ENCODE assay signal across 9 mouse cellular contexts in genomic region chr10:39522857-39523614, GRCm38 (mm10).
DNase-seq lines count a peak whose midpoint lies in the region; ATAC-seq lines count a peak whose summit lies in the region.
"Had no signal": no experiment of that assay in that cellular context is flagged by ENCODE, and none has a peak within 500 bp of the region (broad histone marks: within the 10 kb centered on the region; RNA-seq: fewer than 3 reads in every experiment).

No protein-coding gene starts in this region.

- peak overlapping the region; percentile 61 for H3K27ac ChIP-seq in neural tube, embryonic 13.5 days (replicated peaks)
- H3K27ac ChIP-seq in limb, embryonic 12.5 days, result peak overlapping the region; percentile 42
- H3K27ac ChIP-seq in neural tube, embryonic 15.5 days (replicated peaks), result peak overlapping the region; percentile 52
- H3K27ac ChIP-seq: intestine, embryonic 15.5 days had no signal

- H3K27me3 ChIP-seq in neural tube, embryonic 13.5 days, result no peaks in the 10 kb centered on the region
- H3K27me3 ChIP-seq in limb, embryonic 12.5 days, result no peaks in the 10 kb centered on the region
- H3K27me3 ChIP-seq in neural tube, embryonic 15.5 days (replicated peaks), result no peaks in the 10 kb centered on the region
- H3K27me3 ChIP-seq: intestine, embryonic 15.5 days had no signal

- H3K4me1 ChIP-seq in neural tube, embryonic 13.5 days (replicated peaks), result peaks cover 86% of the 10 kb centered on the region
- H3K4me1 ChIP-seq in limb, embryonic 12.5 days (replicated peaks), result peaks cover 63% of the 10 kb centered on the region
- peaks cover 76% of the 10 kb centered on the region for H3K4me1 ChIP-seq in neural tube, embryonic 15.5 days

- WGBS in neural tube, embryonic 13.5 days, result 68% methylated on average over 11 of the region's 11 CpGs
- WGBS in limb, embryonic 12.5 days, result 48% methylated on average over 11 of the region's 11 CpGs
- 67% methylated on average over 11 of the region's 11 CpGs for WGBS in neural tube, embryonic 15.5 days

- H3K4me2 ChIP-seq in neural tube, embryonic 13.5 days, result no peak overlapping the region
- H3K4me2 ChIP-seq in limb, embryonic 12.5 days, result no peak overlapping the region
- no peak overlapping the region for H3K4me2 ChIP-seq in neural tube, embryonic 15.5 days
- H3K4me2 ChIP-seq: intestine, embryonic 15.5 days had no signal

- no peaks in the 10 kb centered on the region for H3K9me3 ChIP-seq in neural tube, embryonic 13.5 days
- H3K9me3 ChIP-seq in limb, embryonic 12.5 days, result no peaks in the 10 kb centered on the region
- H3K9me3 ChIP-seq in neural tube, embryonic 15.5 days (replicated peaks), result no peaks in the 10 kb centered on the region
- H3K9me3 ChIP-seq: intestine, embryonic 15.5 days had no signal

- no peak for ATAC-seq in neural tube, embryonic 13.5 days (ENCODE audit: low read depth)
- ATAC-seq in limb, embryonic 12.5 days (ENCODE audit: insufficient number of reproducible peaks, insufficient read depth, low FRiP score, low TSS enrichment, low read depth), result no peak
- no peak for ATAC-seq in neural tube, embryonic 15.5 days (ENCODE audit: low FRiP score)
- ATAC-seq in monocyte, adult 5-6 weeks (replicated peaks; ENCODE audit: insufficient number of reproducible peaks, low FRiP score, low TSS enrichment, poor library complexity, severe bottlenecking), result no peak
- ATAC-seq: intestine, embryonic 15.5 days had no signal

- peak; percentile 42 for DNase-seq in adrenal gland, postnatal 14 days
- no peak for DNase-seq in adrenal gland, postnatal 25 days
- DNase-seq in neural tube, embryonic 10.5 days (ENCODE audit: extremely low spot score, low spot score), result no peak
- no peak for DNase-seq in thymus, adult 18-20 months

- no peak overlapping the region for H3K4me3 ChIP-seq in neural tube, embryonic 13.5 days
- H3K4me3 ChIP-seq in limb, embryonic 12.5 days (replicated peaks), result no peak overlapping the region
- no peak overlapping the region for H3K4me3 ChIP-seq in neural tube, embryonic 15.5 days (replicated peaks)
- H3K4me3 ChIP-seq: intestine, embryonic 15.5 days had no signal

- 0 out of 2 replicates have a peak overlapping the region, but pooled peaks have one; percentile 9 for H3K9ac ChIP-seq in neural tube, embryonic 13.5 days
- no peak overlapping the region for H3K9ac ChIP-seq in limb, embryonic 12.5 days (replicated peaks)
- H3K9ac ChIP-seq in neural tube, embryonic 15.5 days (replicated peaks), result 0 out of 2 replicates have a peak overlapping the region, but pooled peaks have one; percentile 3
- H3K9ac ChIP-seq: intestine, embryonic 15.5 days had no signal

- H3K36me3 ChIP-seq in neural tube, embryonic 13.5 days, result peaks cover 23% of the 10 kb centered on the region
- peaks cover 10% of the 10 kb centered on the region; the same call in 1 of the 2 replicates for H3K36me3 ChIP-seq in limb, embryonic 12.5 days
- H3K36me3 ChIP-seq in neural tube, embryonic 15.5 days, result peaks cover 18% of the 10 kb centered on the region; the same call in 1 of the 2 replicates
- H3K36me3 ChIP-seq: intestine, embryonic 15.5 days had no signal
